Mouse (Mus musculus): ENCODE data around the gene Bahd1. TPM values are rescaled to one million over a fixed set of nuclear protein-coding genes. Genes with fewer than 3 reads are reported as not detected.

Gene Bahd1
- total and polyA plus RNA-seq, 2 experiments, result 2.3 to 6.3 TPM

- DNase-seq (ENCODE audit: extremely low read depth, low read depth, low spot score), result peak; percentile 33
- no peak overlapping the region for H3K4me3 ChIP-seq (ENCODE audit: insufficient read depth, low read depth, low read length)
- 41% methylated on average over 5 of the region's 5 CpGs for WGBS
These were observed 18.2 kb upstream of the Bahd1 start for GRCm38 (mm10) chr2:118881956-118882355.

GRCm38 (mm10) chr2:118882840-118883679, 17.1 kb upstream of the Bahd1 start:
- 4% methylated on average over 32 of the region's 32 CpGs for WGBS
- Histone ChIP-seq H3K27ac (replicated peaks; ENCODE audit: insufficient read depth, low read depth, low read length) (no peak overlapping the region), H3K36me3 (ENCODE audit: control insufficient read depth, insufficient read depth, low read length) (peaks cover under 1% of the 10 kb centered on the region; the same call in 1 of the 2 replicates), H3K4me3 (ENCODE audit: insufficient read depth, low read depth, low read length) (peak overlapping the region; percentile 58), H3K79me2 (ENCODE audit: control insufficient read depth, insufficient read depth, low read length) (no peaks in the 10 kb centered on the region), H3K27me3 (ENCODE audit: control insufficient read depth, insufficient read depth, low read length) (no peaks in the 10 kb centered on the region), H3K9ac (ENCODE audit: low read depth, low read length) (peak overlapping the region; percentile 78), H3K4me1 (ENCODE audit: control insufficient read depth, insufficient read depth, low read length) (peaks cover 2% of the 10 kb centered on the region; the same call in 1 of the 2 replicates)
- TF ChIP-seq POLR2A (IDR thresholded peaks at IDR 0.05; ENCODE audit: extremely low read depth, insufficient read depth, low read length) (no peak), CTCF (IDR thresholded peaks at IDR 0.05; ENCODE audit: low read depth, low read length) (peak; percentile 98)
- DNase-seq (ENCODE audit: extremely low read depth, low read depth, low spot score), result peak; percentile 28

More at GRCm38 (mm10) chr2:118881956-118882355, 18.2 kb upstream of the Bahd1 start:
- Histone ChIP-seq H3K9ac (ENCODE audit: low read depth, low read length) (no peak overlapping the region), H3K27ac (replicated peaks; ENCODE audit: insufficient read depth, low read depth, low read length) (no peak overlapping the region), H3K79me2 (ENCODE audit: control insufficient read depth, insufficient read depth, low read length) (no peaks in the 10 kb centered on the region), H3K36me3 (ENCODE audit: control insufficient read depth, insufficient read depth, low read length) (peaks cover 4% of the 10 kb centered on the region; the same call in 1 of the 2 replicates), H3K27me3 (ENCODE audit: control insufficient read depth, insufficient read depth, low read length) (no peaks in the 10 kb centered on the region), H3K4me1 (ENCODE audit: control insufficient read depth, insufficient read depth, low read length) (peaks cover 2% of the 10 kb centered on the region; the same call in 1 of the 2 replicates)
- TF ChIP-seq POLR2A (IDR thresholded peaks at IDR 0.05; ENCODE audit: extremely low read depth, insufficient read depth, low read length) (no peak), CTCF (IDR thresholded peaks at IDR 0.05; ENCODE audit: low read depth, low read length) (no peak)

GRCm38 (mm10) chr2:118887440-118887839, 12.7 kb upstream of the Bahd1 start:
- no peaks in the 10 kb centered on the region for H3K27me3 ChIP-seq (ENCODE audit: control insufficient read depth, insufficient read depth, low read length)
- no peak for DNase-seq (ENCODE audit: extremely low read depth, low read depth, low spot score)
- 68% methylated on average over 13 of the region's 13 CpGs for WGBS
- peaks cover 2% of the 10 kb centered on the region; the same call in 1 of the 2 replicates for H3K4me1 ChIP-seq (ENCODE audit: control insufficient read depth, insufficient read depth, low read length)
- H3K4me3 ChIP-seq (ENCODE audit: insufficient read depth, low read depth, low read length), result no peak overlapping the region
- H3K36me3 ChIP-seq (ENCODE audit: control insufficient read depth, insufficient read depth, low read length), result no peaks in the 10 kb centered on the region
- no peaks in the 10 kb centered on the region for H3K79me2 ChIP-seq (ENCODE audit: control insufficient read depth, insufficient read depth, low read length)
- TF ChIP-seq CTCF (IDR thresholded peaks at IDR 0.05; ENCODE audit: low read depth, low read length), result no peak
- no peak for TF ChIP-seq POLR2A (IDR thresholded peaks at IDR 0.05; ENCODE audit: extremely low read depth, insufficient read depth, low read length)
- H3K27ac ChIP-seq (replicated peaks; ENCODE audit: insufficient read depth, low read depth, low read length), result no peak overlapping the region
- H3K9ac ChIP-seq (ENCODE audit: low read depth, low read length), result no peak overlapping the region

- no peak for TF ChIP-seq POLR2A (IDR thresholded peaks at IDR 0.05; ENCODE audit: extremely low read depth, insufficient read depth, low read length)
- no peak for TF ChIP-seq CTCF (IDR thresholded peaks at IDR 0.05; ENCODE audit: low read depth, low read length)
- H3K79me2 ChIP-seq (ENCODE audit: control insufficient read depth, insufficient read depth, low read length), result no peaks in the 10 kb centered on the region
- peaks cover under 1% of the 10 kb centered on the region; the same call in 1 of the 2 replicates for H3K4me1 ChIP-seq (ENCODE audit: control insufficient read depth, insufficient read depth, low read length)
- no peak for DNase-seq (ENCODE audit: extremely low read depth, low read depth, low spot score)
- H3K36me3 ChIP-seq (ENCODE audit: control insufficient read depth, insufficient read depth, low read length), result no peaks in the 10 kb centered on the region
- no peak overlapping the region for H3K9ac ChIP-seq (ENCODE audit: low read depth, low read length)
- no peak overlapping the region for H3K4me3 ChIP-seq (ENCODE audit: insufficient read depth, low read depth, low read length)
- WGBS, result 40% methylated on average over 14 of the region's 14 CpGs
- H3K27ac ChIP-seq (replicated peaks; ENCODE audit: insufficient read depth, low read depth, low read length), result no peak overlapping the region
- H3K27me3 ChIP-seq (ENCODE audit: control insufficient read depth, insufficient read depth, low read length), result no peaks in the 10 kb centered on the region
These were observed 12.2 kb upstream of the Bahd1 start for GRCm38 (mm10) chr2:118887845-118888548.

- H3K79me2 ChIP-seq (ENCODE audit: control insufficient read depth, insufficient read depth, low read length), result no peaks in the 10 kb centered on the region
- no peak overlapping the region for H3K4me3 ChIP-seq (ENCODE audit: insufficient read depth, low read depth, low read length)
- no peaks in the 10 kb centered on the region for H3K27me3 ChIP-seq (ENCODE audit: control insufficient read depth, insufficient read depth, low read length)
- H3K4me1 ChIP-seq (ENCODE audit: control insufficient read depth, insufficient read depth, low read length), result no peaks in the 10 kb centered on the region; the same call in 1 of the 2 replicates
- no peak overlapping the region for H3K9ac ChIP-seq (ENCODE audit: low read depth, low read length)
- H3K36me3 ChIP-seq (ENCODE audit: control insufficient read depth, insufficient read depth, low read length), result no peaks in the 10 kb centered on the region
- WGBS, result 88% methylated on average over 4 of the region's 4 CpGs
- no peak for DNase-seq (ENCODE audit: extremely low read depth, low read depth, low spot score)
- TF ChIP-seq CTCF (IDR thresholded peaks at IDR 0.05; ENCODE audit: low read depth, low read length) (no peak), POLR2A (IDR thresholded peaks at IDR 0.05; ENCODE audit: extremely low read depth, insufficient read depth, low read length) (no peak)
- no peak overlapping the region for H3K27ac ChIP-seq (replicated peaks; ENCODE audit: insufficient read depth, low read depth, low read length)
These were observed 9.0 kb upstream of the Bahd1 start for GRCm38 (mm10) chr2:118891173-118891572.
